Mouse (Mus musculus): ENCODE data around the gene Ezh2.

The Ezh2 gene

GRCm38 (mm10) chr6:47552280-47552679 is 42.9 kb downstream of the Ezh2 start:
- DNase-seq (ENCODE audit: extremely low read depth, low read depth) = no peak

- no peak for DNase-seq (ENCODE audit: extremely low read depth, low read depth)
Observed at GRCm38 (mm10) chr6:47535333-47535732, 59.8 kb downstream of the Ezh2 start.

GRCm38 (mm10) chr6:47532547-47532946 is 62.6 kb downstream of the Ezh2 start:
- DNase-seq (ENCODE audit: extremely low read depth, low read depth) = no peak

GRCm38 (mm10) chr6:47527655-47528054 is 67.5 kb downstream of the Ezh2 start:
- no peak for DNase-seq (ENCODE audit: extremely low read depth, low read depth)

GRCm38 (mm10) chr6:47527129-47527528 is 68.0 kb downstream of the Ezh2 start:
- no peak for DNase-seq (ENCODE audit: extremely low read depth, low read depth)

GRCm38 (mm10) chr6:47526446-47526845 is 68.7 kb downstream of the Ezh2 start:
- DNase-seq (ENCODE audit: extremely low read depth, low read depth) = no peak

GRCm38 (mm10) chr6:47525041-47525440 is 70.1 kb downstream of the Ezh2 start:
- DNase-seq (ENCODE audit: extremely low read depth, low read depth) = no peak

GRCm38 (mm10) chr6:47522431-47522830 is 72.7 kb downstream of the Ezh2 start:
- DNase-seq (ENCODE audit: extremely low read depth, low read depth) = no peak

GRCm38 (mm10) chr6:47520030-47520429 is 75.1 kb downstream of the Ezh2 start:
- DNase-seq (ENCODE audit: extremely low read depth, low read depth) = no peak

GRCm38 (mm10) chr6:47494562-47494961 is 100.6 kb downstream of the Ezh2 start:
- DNase-seq (ENCODE audit: extremely low read depth, low read depth) = no peak

GRCm38 (mm10) chr6:47482027-47482426 is 113.1 kb downstream of the Ezh2 start:
- DNase-seq (ENCODE audit: extremely low read depth, low read depth) = no peak

All from MEL-GATA-1-ER (cell line).